Mouse (Mus musculus) heart, postnatal 14 days (tissue): ENCODE measurements at regions not wholly inside any gene's neighbourhood (a gene's known extent, or its start where the extent isn't known, plus 50 kb on each side); places are given as distances from the start of the nearest gene placed in this dataset.

Source experiments
- DNase-seq, 2 experiments: peaks; one replicate each; pipeline ENCODE4 v3.0.0; 2021 to 2022
- intact Hi-C: fragments of 180-260 bp; cut with DNase I; formaldehyde crosslinking; loops from one replicate; pipeline ENCODE4 v1.15.1; 2025

- intact Hi-C loops: no loop called here
- DNase-seq: no peak
These were observed 60.3 kb upstream of the Lhx1 start for GRCm38 (mm10) chr11:84585626-84586025.

- intact Hi-C loops: no loop called here
- no peak for DNase-seq
These were observed 53.6 kb upstream of the Lhx1 start for GRCm38 (mm10) chr11:84578805-84579541.
